Mouse (Mus musculus): ENCODE data around the gene Il4ra. TPM values are rescaled to one million over a fixed set of nuclear protein-coding genes. Genes with fewer than 3 reads are reported as not detected.
A peak's percentile ranks its signal among the peaks of the same experiment; 100 is the strongest.

Il4ra gene
- polyA plus RNA-seq, 1 experiment = 23.0 TPM

DNA sequence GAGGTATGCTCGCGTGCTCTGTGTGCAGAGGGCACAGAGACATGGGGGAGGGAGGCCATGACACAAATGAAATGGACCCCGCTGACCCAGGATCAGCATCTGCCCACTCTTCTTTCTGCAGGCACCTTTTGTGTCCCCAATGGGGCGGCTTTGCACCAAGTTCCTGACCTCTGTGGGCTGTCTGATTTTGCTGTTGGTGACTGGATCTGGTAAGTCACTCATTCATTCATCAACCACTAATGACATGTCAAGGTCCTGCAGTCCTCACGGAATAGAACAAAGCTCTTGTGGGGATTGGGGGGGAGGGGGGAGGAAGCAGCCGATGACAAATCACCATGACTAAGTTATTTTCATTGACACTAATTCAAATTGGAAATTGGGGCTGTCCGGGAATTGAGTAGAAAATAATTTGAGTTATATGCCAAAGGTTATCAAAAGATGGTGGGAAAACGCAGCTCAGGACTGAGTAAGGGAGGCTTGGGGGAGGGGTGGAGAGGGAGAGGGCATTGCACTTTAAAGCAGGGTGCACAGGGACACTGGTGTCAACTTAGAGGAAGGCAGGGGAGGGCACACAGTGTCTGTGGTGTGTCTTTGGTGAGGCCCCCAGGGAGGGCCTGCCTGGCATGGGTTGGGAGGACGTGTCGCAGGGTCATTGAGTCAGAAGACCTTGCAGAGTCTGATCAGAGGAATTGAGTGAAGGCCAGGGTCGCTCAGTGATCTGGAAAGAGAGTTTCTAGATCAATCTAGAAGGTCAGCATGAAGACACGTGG is 13.8 kb downstream of the Il4ra start:
- TF ChIP-seq POLR2A (IDR thresholded peaks at IDR 0.05; ENCODE audit: borderline replicate concordance, control insufficient read depth, low read depth, low read length) = no peak
- no peak for TF ChIP-seq CTCF (IDR thresholded peaks at IDR 0.05; ENCODE audit: control insufficient read depth, insufficient read depth, low read length)
- WGBS = 77% methylated on average over 12 of the region's 12 CpGs
- H3K27ac ChIP-seq (ENCODE audit: control insufficient read depth, insufficient read depth, low read depth, low read length, poor library complexity) = no peak overlapping the region
- H3K4me1 ChIP-seq (ENCODE audit: control insufficient read depth, insufficient read depth, low read length) = peaks cover 4% of the 10 kb centered on the region; the same call in 1 of the 2 replicates
- H3K4me3 ChIP-seq (replicated peaks; ENCODE audit: control insufficient read depth, low read depth, low read length) = no peak overlapping the region

DNA sequence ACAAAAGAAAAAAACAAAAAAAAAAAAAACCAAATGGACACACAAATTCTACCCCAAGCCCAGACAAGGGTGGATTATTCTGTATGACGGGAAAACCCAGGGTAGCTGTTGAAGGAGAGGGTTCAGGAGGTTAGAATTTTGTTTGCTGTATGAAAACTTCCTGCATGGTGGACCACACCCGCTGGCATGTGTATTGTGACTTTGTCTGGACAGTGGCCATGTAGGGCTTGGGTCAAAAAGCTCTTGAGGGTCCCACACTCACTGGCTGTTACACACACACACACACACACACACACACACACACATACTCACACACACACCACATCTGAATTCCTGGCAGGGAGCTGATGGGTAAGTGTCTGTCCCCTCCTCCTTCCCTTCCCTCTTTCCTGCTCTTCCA is 14.5 kb downstream of the Il4ra start:
- Histone ChIP-seq H3K4me3 (replicated peaks; ENCODE audit: control insufficient read depth, low read depth, low read length) (no peak overlapping the region), H3K27ac (ENCODE audit: control insufficient read depth, insufficient read depth, low read depth, low read length, poor library complexity) (no peak overlapping the region), H3K4me1 (ENCODE audit: control insufficient read depth, insufficient read depth, low read length) (peaks cover 3% of the 10 kb centered on the region; the same call in 1 of the 2 replicates)
- TF ChIP-seq CTCF (IDR thresholded peaks at IDR 0.05; ENCODE audit: control insufficient read depth, insufficient read depth, low read length) (no peak), POLR2A (IDR thresholded peaks at IDR 0.05; ENCODE audit: borderline replicate concordance, control insufficient read depth, low read depth, low read length) (no peak)
- 73% methylated on average over 2 of the region's 2 CpGs for WGBS

DNA sequence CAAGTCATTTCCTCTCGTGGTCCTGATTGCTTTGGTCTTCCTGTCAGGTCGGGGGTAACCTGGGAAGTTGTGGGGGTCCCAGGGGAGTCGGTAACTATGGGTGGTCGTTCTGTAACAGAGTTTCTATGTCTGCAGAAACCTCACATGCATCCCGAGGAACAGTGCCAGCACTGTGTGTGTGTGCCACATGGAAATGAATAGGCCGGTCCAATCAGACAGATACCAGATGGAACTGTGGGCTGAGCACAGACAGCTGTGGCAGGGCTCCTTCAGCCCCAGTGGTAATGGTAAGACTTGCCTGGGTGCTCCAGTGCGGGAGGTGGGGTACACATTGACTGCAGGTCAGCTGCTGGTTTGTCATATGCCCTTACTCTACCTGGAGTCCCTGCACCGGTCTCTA is 17.0 kb downstream of the Il4ra start:
- H3K4me1 ChIP-seq (ENCODE audit: control insufficient read depth, insufficient read depth, low read length) = no peaks in the 10 kb centered on the region; the same call in 1 of the 2 replicates
- H3K4me3 ChIP-seq (replicated peaks; ENCODE audit: control insufficient read depth, low read depth, low read length) = no peak overlapping the region
- TF ChIP-seq CTCF (IDR thresholded peaks at IDR 0.05; ENCODE audit: control insufficient read depth, insufficient read depth, low read length) (no peak), POLR2A (IDR thresholded peaks at IDR 0.05; ENCODE audit: borderline replicate concordance, control insufficient read depth, low read depth, low read length) (no peak)
- H3K27ac ChIP-seq (ENCODE audit: control insufficient read depth, insufficient read depth, low read depth, low read length, poor library complexity) = no peak overlapping the region
- 64% methylated on average over 8 of the region's 8 CpGs for WGBS

DNA sequence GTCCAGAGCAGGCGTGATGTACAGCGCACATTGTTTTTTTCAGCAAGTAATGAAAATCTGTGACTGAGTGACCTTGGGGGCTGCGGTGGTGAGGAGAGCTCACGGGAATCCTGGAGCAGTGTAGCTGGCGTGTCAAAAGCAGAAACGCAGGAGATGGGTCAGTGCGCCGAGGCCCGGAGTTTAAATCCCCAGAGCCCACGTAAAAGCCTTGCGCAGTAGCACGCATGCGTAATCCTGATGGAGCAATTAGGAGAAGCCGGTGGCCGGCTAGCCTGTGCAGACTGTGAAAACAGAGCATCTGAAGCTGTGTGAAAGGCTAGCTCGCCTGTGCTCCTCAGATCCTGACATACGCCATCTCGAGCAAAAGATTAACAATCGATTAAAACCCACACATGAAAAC is 20.0 kb downstream of the Il4ra start:
- Histone ChIP-seq H3K4me3 (replicated peaks; ENCODE audit: control insufficient read depth, low read depth, low read length) (no peak overlapping the region), H3K4me1 (ENCODE audit: control insufficient read depth, insufficient read depth, low read length) (no peaks in the 10 kb centered on the region), H3K27ac (ENCODE audit: control insufficient read depth, insufficient read depth, low read depth, low read length, poor library complexity) (no peak overlapping the region)
- TF ChIP-seq POLR2A (IDR thresholded peaks at IDR 0.05; ENCODE audit: borderline replicate concordance, control insufficient read depth, low read depth, low read length) (no peak), CTCF (IDR thresholded peaks at IDR 0.05; ENCODE audit: control insufficient read depth, insufficient read depth, low read length) (no peak)
- 79% methylated on average over 19 of the region's 19 CpGs for WGBS

DNA sequence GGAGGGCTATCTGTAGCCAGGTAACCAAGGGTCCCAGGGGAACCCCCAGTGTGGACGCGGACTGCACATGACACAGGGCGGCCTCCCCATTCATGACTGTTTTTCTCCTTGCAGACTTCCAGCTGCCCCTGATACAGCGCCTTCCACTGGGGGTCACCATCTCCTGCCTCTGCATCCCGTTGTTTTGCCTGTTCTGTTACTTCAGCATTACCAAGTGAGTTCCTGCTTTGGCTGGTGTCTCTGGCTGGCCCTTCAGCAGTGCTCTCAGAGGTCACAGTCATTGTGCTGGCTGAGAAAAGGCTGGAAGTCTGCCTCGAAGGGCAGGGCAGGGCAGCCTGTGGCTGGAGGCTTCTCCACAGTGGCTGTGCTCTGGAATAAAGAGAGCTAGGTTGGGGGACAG is 20.8 kb downstream of the Il4ra start:
- TF ChIP-seq CTCF (IDR thresholded peaks at IDR 0.05; ENCODE audit: control insufficient read depth, insufficient read depth, low read length) (no peak), POLR2A (IDR thresholded peaks at IDR 0.05; ENCODE audit: borderline replicate concordance, control insufficient read depth, low read depth, low read length) (no peak)
- Histone ChIP-seq H3K4me3 (replicated peaks; ENCODE audit: control insufficient read depth, low read depth, low read length) (no peak overlapping the region), H3K27ac (ENCODE audit: control insufficient read depth, insufficient read depth, low read depth, low read length, poor library complexity) (no peak overlapping the region), H3K4me1 (ENCODE audit: control insufficient read depth, insufficient read depth, low read length) (no peaks in the 10 kb centered on the region; the same call in 1 of the 2 replicates)
- WGBS = 78% methylated on average over 6 of the region's 6 CpGs

DNA sequence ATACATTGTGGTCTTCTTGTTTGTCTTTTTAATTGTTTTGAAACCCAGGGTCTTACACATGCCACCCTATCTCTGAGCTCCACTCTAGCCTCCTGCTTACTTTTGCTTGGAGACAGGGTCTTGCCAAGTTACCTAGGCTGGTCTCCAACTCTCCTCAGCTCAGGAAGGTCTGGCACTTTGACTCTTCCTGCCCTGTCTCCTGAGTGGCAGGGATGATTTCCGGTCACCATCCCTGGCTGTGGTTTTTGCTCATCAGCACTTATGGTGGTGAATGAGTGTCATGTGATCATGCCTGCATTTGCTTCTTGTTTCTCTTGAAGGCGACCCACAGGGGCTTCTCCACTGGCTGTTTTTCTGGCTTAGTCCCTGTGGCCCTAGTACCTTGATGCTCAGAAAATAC is 21.9 kb downstream of the Il4ra start:
- TF ChIP-seq POLR2A (IDR thresholded peaks at IDR 0.05; ENCODE audit: borderline replicate concordance, control insufficient read depth, low read depth, low read length) = no peak
- TF ChIP-seq CTCF (IDR thresholded peaks at IDR 0.05; ENCODE audit: control insufficient read depth, insufficient read depth, low read length) = no peak
- H3K4me3 ChIP-seq (replicated peaks; ENCODE audit: control insufficient read depth, low read depth, low read length) = no peak overlapping the region
- 34% methylated on average over 2 of the region's 2 CpGs for WGBS
- H3K4me1 ChIP-seq (ENCODE audit: control insufficient read depth, insufficient read depth, low read length) = no peaks in the 10 kb centered on the region; the same call in 1 of the 2 replicates
- H3K27ac ChIP-seq (ENCODE audit: control insufficient read depth, insufficient read depth, low read depth, low read length, poor library complexity) = no peak overlapping the region

DNA sequence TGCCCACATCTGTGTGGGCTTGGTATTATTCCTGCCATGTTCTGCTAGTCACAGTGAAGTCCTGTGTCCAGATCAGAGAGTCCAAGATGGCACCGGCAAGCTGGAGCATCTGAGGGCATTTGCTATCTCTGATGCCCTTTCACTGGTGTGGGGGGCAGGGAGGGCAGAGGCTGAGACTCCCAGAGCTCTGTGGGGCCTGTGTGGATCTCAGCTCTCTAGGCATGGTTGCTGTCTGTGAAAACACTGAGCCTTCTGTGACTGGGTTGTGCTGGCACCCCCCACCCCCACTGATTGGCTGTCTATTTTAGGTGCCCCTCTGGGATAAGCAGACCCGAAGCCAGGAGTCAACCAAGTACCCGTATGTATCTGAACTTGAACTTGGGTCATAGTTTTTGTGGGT is 22.9 kb downstream of the Il4ra start:
- Histone ChIP-seq H3K27ac (ENCODE audit: control insufficient read depth, insufficient read depth, low read depth, low read length, poor library complexity) (no peak overlapping the region), H3K4me3 (replicated peaks; ENCODE audit: control insufficient read depth, low read depth, low read length) (no peak overlapping the region), H3K4me1 (ENCODE audit: control insufficient read depth, insufficient read depth, low read length) (no peaks in the 10 kb centered on the region; the same call in 1 of the 2 replicates)
- 68% methylated on average over 3 of the region's 3 CpGs for WGBS
- TF ChIP-seq CTCF (IDR thresholded peaks at IDR 0.05; ENCODE audit: control insufficient read depth, insufficient read depth, low read length) = no peak
- TF ChIP-seq POLR2A (IDR thresholded peaks at IDR 0.05; ENCODE audit: borderline replicate concordance, control insufficient read depth, low read depth, low read length) = no peak

DNA sequence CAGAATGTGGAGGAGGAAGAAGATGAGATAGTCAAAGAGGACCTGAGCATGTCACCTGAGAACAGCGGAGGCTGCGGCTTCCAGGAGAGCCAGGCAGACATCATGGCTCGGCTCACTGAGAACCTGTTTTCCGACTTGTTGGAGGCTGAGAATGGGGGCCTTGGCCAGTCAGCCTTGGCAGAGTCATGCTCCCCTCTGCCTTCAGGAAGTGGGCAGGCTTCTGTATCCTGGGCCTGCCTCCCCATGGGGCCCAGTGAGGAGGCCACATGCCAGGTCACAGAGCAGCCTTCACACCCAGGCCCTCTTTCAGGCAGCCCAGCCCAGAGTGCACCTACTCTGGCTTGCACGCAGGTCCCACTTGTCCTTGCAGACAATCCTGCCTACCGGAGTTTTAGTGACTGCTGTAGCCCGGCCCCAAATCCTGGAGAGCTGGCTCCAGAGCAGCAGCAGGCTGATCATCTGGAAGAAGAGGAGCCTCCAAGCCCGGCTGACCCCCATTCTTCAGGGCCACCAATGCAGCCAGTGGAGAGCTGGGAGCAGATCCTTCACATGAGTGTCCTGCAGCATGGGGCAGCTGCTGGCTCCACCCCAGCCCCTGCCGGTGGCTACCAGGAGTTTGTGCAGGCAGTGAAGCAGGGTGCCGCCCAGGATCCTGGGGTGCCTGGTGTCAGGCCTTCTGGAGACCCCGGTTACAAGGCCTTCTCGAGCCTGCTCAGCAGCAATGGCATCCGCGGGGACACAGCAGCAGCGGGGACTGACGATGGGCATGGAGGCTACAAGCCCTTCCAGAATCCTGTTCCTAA is 24.0 kb downstream of the Il4ra start:
- no peak for TF ChIP-seq CTCF (IDR thresholded peaks at IDR 0.05; ENCODE audit: control insufficient read depth, insufficient read depth, low read length)
- TF ChIP-seq POLR2A (IDR thresholded peaks at IDR 0.05; ENCODE audit: borderline replicate concordance, control insufficient read depth, low read depth, low read length) = no peak
- H3K4me1 ChIP-seq (ENCODE audit: control insufficient read depth, insufficient read depth, low read length) = peaks cover 1% of the 10 kb centered on the region; the same call in 1 of the 2 replicates
- no peak overlapping the region for H3K4me3 ChIP-seq (replicated peaks; ENCODE audit: control insufficient read depth, low read depth, low read length)
- 61% methylated on average over 16 of the region's 16 CpGs for WGBS
- H3K27ac ChIP-seq (ENCODE audit: control insufficient read depth, insufficient read depth, low read depth, low read length, poor library complexity) = peak overlapping the region; percentile 6; the same call in 1 of the 2 replicates

Measured in bone marrow, adult 2 months (tissue).